ENCODE assay signal across 33 mouse cellular contexts in genomic region chr5:90457241-90457640, GRCm38 (mm10). TPM values are rescaled to one million over a fixed set of nuclear protein-coding genes. Genes with fewer than 3 reads are reported as not detected.
"Had no signal": no experiment of that assay in that cellular context is flagged by ENCODE, and none has a peak within 500 bp of the region (broad histone marks: within the 10 kb centered on the region; RNA-seq: fewer than 3 reads in every experiment).

No protein-coding gene starts in this region.

- DNase-seq: cerebellum, adult 8-10 months; cerebellum, adult 9-10 months; cerebellum, adult 9-11 months; cerebellum, postnatal 10 days; cerebellum, postnatal 14 days; cerebellum, postnatal 25 days; cerebellum, postnatal 36 days; embryo, embryonic 11 days; forebrain, postnatal 0 days; gastrocnemius, adult 2 months; gastrocnemius, postnatal 10 days; gastrocnemius, postnatal 14 days; gastrocnemius, postnatal 25 days; gastrocnemius, postnatal 36 days; heart, adult 11 months; heart, adult 18-20 months; heart, adult 2 months had no signal

- H3K27me3 ChIP-seq: embryonic facial prominence, embryonic 12.5 days; embryonic facial prominence, embryonic 13.5 days; embryonic facial prominence, embryonic 15.5 days; forebrain, embryonic 12.5 days; forebrain, embryonic 13.5 days; forebrain, embryonic 15.5 days had no signal

- H3K4me1 ChIP-seq: embryonic facial prominence, embryonic 10.5 days; embryonic facial prominence, embryonic 12.5 days; embryonic facial prominence, embryonic 13.5 days; embryonic facial prominence, embryonic 15.5 days; forebrain, embryonic 10.5 days; forebrain, embryonic 12.5 days; forebrain, embryonic 13.5 days; forebrain, embryonic 15.5 days had no signal

- H3K36me3 ChIP-seq: embryonic facial prominence, embryonic 10.5 days; embryonic facial prominence, embryonic 12.5 days; embryonic facial prominence, embryonic 13.5 days; embryonic facial prominence, embryonic 15.5 days; forebrain, embryonic 10.5 days; forebrain, embryonic 12.5 days; forebrain, embryonic 15.5 days had no signal

- H3K4me3 ChIP-seq: embryonic facial prominence, embryonic 10.5 days; embryonic facial prominence, embryonic 12.5 days; embryonic facial prominence, embryonic 13.5 days; embryonic facial prominence, embryonic 15.5 days; erythroblast, embryonic 14.5 days; forebrain, embryonic 10.5 days; forebrain, embryonic 12.5 days; forebrain, embryonic 13.5 days; forebrain, embryonic 15.5 days; gastrocnemius, adult 2 months; heart, adult 2 months had no signal

- H3K9ac ChIP-seq: embryonic facial prominence, embryonic 12.5 days; embryonic facial prominence, embryonic 13.5 days; embryonic facial prominence, embryonic 15.5 days; forebrain, embryonic 12.5 days; forebrain, embryonic 13.5 days; forebrain, embryonic 15.5 days; forebrain, postnatal 0 days had no signal

- H3K27ac ChIP-seq: embryonic facial prominence, embryonic 10.5 days; embryonic facial prominence, embryonic 12.5 days; embryonic facial prominence, embryonic 13.5 days; embryonic facial prominence, embryonic 15.5 days; forebrain, embryonic 10.5 days; forebrain, embryonic 12.5 days; forebrain, embryonic 13.5 days; forebrain, embryonic 15.5 days; gastrocnemius, adult 2 months; heart, adult 2 months had no signal

RNA-seq across cellular contexts. Expression of gene Alb, which starts 3.5 kb away (rescaled TPM):
- total RNA-seq: common myeloid progenitor, adult 5-6 weeks; forebrain, postnatal 0 days; granulocyte monocyte progenitor cell, adult 5-6 weeks; heart, adult 18-20 months; heart, adult 2 months had no signal
- polyA plus RNA-seq: embryonic facial prominence, embryonic 10.5 days; forebrain, embryonic 10.5 days; forebrain, embryonic 11.5 days; forebrain, embryonic 12.5 days; forebrain, embryonic 13.5 days; forebrain, embryonic 14.5 days; forebrain, embryonic 15.5 days; forebrain, postnatal 0 days had no signal

RNA-seq across cellular contexts. Expression of gene Afp, which starts 33.3 kb away (rescaled TPM):
- total RNA-seq: forebrain, postnatal 0 days; gastrocnemius, adult 18-20 months; gastrocnemius, adult 2 months; gastrocnemius, adult 8-10 months; gastrocnemius, postnatal 14 days; gastrocnemius, postnatal 25 days; gastrocnemius, postnatal 36 days; heart, adult 2 months; heart, adult 8-10 months had no signal
- polyA plus RNA-seq: forebrain, embryonic 12.5 days; forebrain, embryonic 14.5 days; forebrain, embryonic 15.5 days; heart, adult 2 months had no signal
